Mouse (Mus musculus) right cerebral cortex, adult 2 months (tissue): Measurements from ENCODE around the gene Catip.

ENCODE experiments used
- DNase-seq, 2 experiments: peaks; one replicate each; pipeline ENCODE4 v3.0.0; 2021 to 2022; ENCODE audit warnings: low spot score in 2 of 2

The Catip gene

GRCm38 (mm10) chr1:74343161-74343560 lies 18.7 kb upstream of the Catip start:
- no peak for DNase-seq

GRCm38 (mm10) chr1:74344163-74344916 lies 17.6 kb upstream of the Catip start:
- no peak for DNase-seq

GRCm38 (mm10) chr1:74351185-74351769 lies 10.6 kb upstream of the Catip start:
- no peak for DNase-seq

- no peak for DNase-seq
These were observed 9.3 kb upstream of the Catip start for GRCm38 (mm10) chr1:74352532-74353096.

GRCm38 (mm10) chr1:74353453-74354229 lies 8.3 kb upstream of the Catip start:
- DNase-seq = no peak

- no peak for DNase-seq
These were observed 4.4 kb upstream of the Catip start for GRCm38 (mm10) chr1:74357531-74357930.

GRCm38 (mm10) chr1:74359952-74360517 lies 1.9 kb upstream of the Catip start:
- DNase-seq = no peak

- peak in 1 of 2 experiments; percentile 35 for DNase-seq
These were observed 669 bp downstream of the Catip start for GRCm38 (mm10) chr1:74362325-74363229.

- no peak for DNase-seq
These were observed 1.5 kb downstream of the Catip start for GRCm38 (mm10) chr1:74363437-74363836.

GRCm38 (mm10) chr1:74364270-74364669 lies 2.4 kb downstream of the Catip start:
- no peak for DNase-seq

- DNase-seq = no peak
These were observed 6.2 kb downstream of the Catip start for GRCm38 (mm10) chr1:74367886-74368645.

GRCm38 (mm10) chr1:74370040-74370439 lies 8.1 kb downstream of the Catip start:
- no peak for DNase-seq

GRCm38 (mm10) chr1:74373372-74373771 lies 11.5 kb downstream of the Catip start:
- DNase-seq = no peak

GRCm38 (mm10) chr1:74374980-74375379 lies 13.1 kb downstream of the Catip start, which contains the start of gene Slc11a1:
Gene Slc11a1 (plus strand): TSS chr1:74375195.
- no peak for DNase-seq

- no peak for DNase-seq
These were observed 13.7 kb downstream of the Catip start for GRCm38 (mm10) chr1:74375561-74375960.

- no peak for DNase-seq
These were observed 14.5 kb downstream of the Catip start for GRCm38 (mm10) chr1:74376396-74376795.

- no peak for DNase-seq
These were observed 17.2 kb downstream of the Catip start for GRCm38 (mm10) chr1:74379058-74379504.

- DNase-seq = no peak
These were observed 18.6 kb downstream of the Catip start for GRCm38 (mm10) chr1:74380484-74380883.

- no peak for DNase-seq
These were observed 19.7 kb downstream of the Catip start for GRCm38 (mm10) chr1:74381588-74382021.

- no peak for DNase-seq
These were observed 21.5 kb downstream of the Catip start for GRCm38 (mm10) chr1:74383385-74383784.
